Mouse (Mus musculus): Measurements from ENCODE around the gene Olfr311. TPM values are rescaled to one million over a fixed set of nuclear protein-coding genes. Genes with fewer than 3 reads are reported as not detected.
A peak's percentile ranks its signal among the peaks of the same experiment; 100 is the strongest.

The Olfr311 gene
- polyA plus RNA-seq, 1 experiment from 2014 or later: not detected

DNA sequence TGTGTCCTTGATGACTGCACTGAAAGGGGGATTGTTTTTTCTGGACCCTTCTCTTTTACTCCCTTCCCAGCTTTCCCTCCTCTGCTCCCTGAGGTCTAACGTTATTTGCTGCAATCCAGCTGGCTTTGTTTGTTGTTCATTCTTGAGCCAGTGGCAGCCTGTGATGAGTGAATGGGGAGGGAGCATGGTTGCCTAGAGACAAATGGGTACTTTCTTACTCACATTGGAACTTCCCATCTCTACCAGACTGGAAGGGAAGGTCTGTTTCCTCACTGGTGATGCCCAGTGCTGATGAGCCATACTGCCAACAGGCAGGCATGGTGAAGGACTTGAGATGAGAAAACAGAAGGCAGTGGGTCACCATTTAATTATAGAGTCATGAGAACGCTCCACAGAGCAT, 10.7 kb downstream of the Olfr311 start:
- H3K9ac ChIP-seq (replicated peaks; ENCODE audit: low read length): no peak overlapping the region
- no peak for DNase-seq
- peaks cover 41% of the 10 kb centered on the region for H3K36me3 ChIP-seq (ENCODE audit: control insufficient read depth, insufficient read depth, low read length)
- 77% methylated on average over 2 of the region's 2 CpGs for WGBS
- no peak overlapping the region for H3K4me2 ChIP-seq (ENCODE audit: low read length)
- H3K4me3 ChIP-seq (replicated peaks; ENCODE audit: low read depth, low read length): no peak overlapping the region
- H3K27ac ChIP-seq (replicated peaks; ENCODE audit: low read depth, low read length): no peak overlapping the region
- no peaks in the 10 kb centered on the region for H3K9me3 ChIP-seq (ENCODE audit: control insufficient read depth, low read length)
- no peak for ATAC-seq (ENCODE audit: low FRiP score, low TSS enrichment)
- H3K27me3 ChIP-seq (ENCODE audit: control insufficient read depth, insufficient read depth, low read length): no peaks in the 10 kb centered on the region
- peaks cover 6% of the 10 kb centered on the region; the same call in 1 of the 2 replicates for H3K4me1 ChIP-seq (ENCODE audit: control insufficient read depth, insufficient read depth, low read length)

DNA sequence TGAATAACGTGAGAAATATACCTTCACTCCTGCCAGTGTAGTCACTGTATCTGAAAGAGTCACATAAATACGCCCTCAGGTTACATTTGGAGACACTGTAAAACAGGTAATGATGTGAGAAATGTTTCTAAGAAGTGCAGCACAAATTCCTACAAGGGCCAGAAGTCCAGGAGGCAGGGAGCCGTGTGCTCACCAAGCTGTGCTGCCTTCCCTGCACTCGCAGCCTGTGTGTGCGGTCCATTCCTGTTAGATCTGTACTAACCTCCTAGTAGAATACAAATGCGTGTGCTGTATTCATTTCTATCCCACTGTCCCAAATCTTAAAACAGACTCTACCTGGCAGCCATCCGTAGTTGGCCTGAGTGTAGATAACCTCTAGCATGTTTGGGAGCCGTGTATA, 21.7 kb downstream of the Olfr311 start:
- no peaks in the 10 kb centered on the region for H3K4me1 ChIP-seq (ENCODE audit: control insufficient read depth, insufficient read depth, low read length)
- no peak overlapping the region for H3K4me3 ChIP-seq (replicated peaks; ENCODE audit: low read depth, low read length)
- peaks cover 14% of the 10 kb centered on the region for H3K9me3 ChIP-seq (ENCODE audit: control insufficient read depth, low read length)
- peaks cover 52% of the 10 kb centered on the region for H3K36me3 ChIP-seq (ENCODE audit: control insufficient read depth, insufficient read depth, low read length)
- DNase-seq: no peak
- no peak overlapping the region for H3K4me2 ChIP-seq (ENCODE audit: low read length)
- 97% methylated on average over 8 of the region's 8 CpGs for WGBS
- no peak for ATAC-seq (ENCODE audit: low FRiP score, low TSS enrichment)
- H3K27ac ChIP-seq (replicated peaks; ENCODE audit: low read depth, low read length): no peak overlapping the region
- no peaks in the 10 kb centered on the region for H3K27me3 ChIP-seq (ENCODE audit: control insufficient read depth, insufficient read depth, low read length)
- no peak overlapping the region for H3K9ac ChIP-seq (replicated peaks; ENCODE audit: low read length)

DNA sequence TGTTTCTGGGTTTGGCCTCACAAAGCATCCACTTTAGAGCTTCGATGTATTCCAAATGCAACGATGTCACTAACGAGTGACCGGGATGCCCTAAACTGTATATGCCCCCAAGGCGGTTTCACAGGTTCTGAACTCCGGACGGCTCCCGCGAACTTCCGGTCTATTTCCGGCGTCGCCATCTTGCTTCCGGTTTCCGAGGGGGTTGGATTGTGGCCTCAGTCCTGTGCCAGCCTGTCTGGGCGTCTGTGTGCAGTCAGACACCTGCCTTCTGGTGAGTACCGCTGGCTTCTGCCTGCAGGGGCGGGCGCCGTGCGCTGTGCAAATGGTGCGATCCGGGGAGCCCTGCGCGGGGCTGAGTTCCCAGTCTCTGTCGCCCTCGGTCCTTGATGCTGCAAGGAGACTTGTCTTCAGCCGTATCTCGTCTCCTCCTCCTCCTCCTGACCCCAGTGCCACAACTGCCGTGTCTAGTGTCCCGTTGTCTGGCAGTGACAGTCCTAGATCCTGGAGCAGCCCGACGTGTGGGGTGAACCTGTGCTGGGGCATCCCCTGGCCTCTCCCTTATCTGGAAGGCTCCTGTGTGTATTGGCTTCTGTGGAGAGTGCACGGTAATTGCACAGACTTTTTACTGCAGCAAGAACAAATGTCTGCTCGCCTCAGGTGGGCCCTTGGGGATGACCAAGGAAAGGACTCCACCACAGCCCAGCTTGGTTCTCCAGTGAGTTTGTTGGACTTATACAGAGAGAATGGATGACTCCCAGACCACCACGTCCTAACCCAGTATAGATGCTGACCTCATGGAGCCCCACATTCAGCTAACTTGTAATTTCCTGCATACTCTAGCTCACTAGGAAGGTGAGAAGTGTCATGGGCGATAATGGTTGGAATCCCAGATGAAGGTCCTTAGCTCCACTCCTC, 28.2 kb downstream of the Olfr311 start, which contains the start of gene 2810021J22Rik:
Gene 2810021J22Rik (plus strand): TSS at position 178 of the 915 bp plus-strand sequence.
- peak within 1 kb of the TSS; percentile 84 for H3K9ac ChIP-seq (replicated peaks; ENCODE audit: low read length)
- WGBS: 7% methylated on average over 37 of the region's 37 CpGs
- no peaks in the 10 kb centered on the region for H3K27me3 ChIP-seq (ENCODE audit: control insufficient read depth, insufficient read depth, low read length)
- H3K36me3 ChIP-seq (ENCODE audit: control insufficient read depth, insufficient read depth, low read length): peaks cover 33% of the 10 kb centered on the region
- 0 out of 2 replicates have a peak, but pooled peaks cover 8% of the 10 kb centered on the region for H3K4me1 ChIP-seq (ENCODE audit: control insufficient read depth, insufficient read depth, low read length)
- H3K4me2 ChIP-seq (ENCODE audit: low read length): peak within 1 kb of the TSS; percentile 84
- ATAC-seq (ENCODE audit: low FRiP score, low TSS enrichment) (peak; percentile 84), DNase-seq (peak; percentile 91)
- peak within 1 kb of the TSS; percentile 70 for H3K4me3 ChIP-seq (replicated peaks; ENCODE audit: low read depth, low read length)
- no peaks in the 10 kb centered on the region for H3K9me3 ChIP-seq (ENCODE audit: control insufficient read depth, low read length)
- H3K27ac ChIP-seq (replicated peaks; ENCODE audit: low read depth, low read length): peak within 1 kb of the TSS; percentile 89

DNA sequence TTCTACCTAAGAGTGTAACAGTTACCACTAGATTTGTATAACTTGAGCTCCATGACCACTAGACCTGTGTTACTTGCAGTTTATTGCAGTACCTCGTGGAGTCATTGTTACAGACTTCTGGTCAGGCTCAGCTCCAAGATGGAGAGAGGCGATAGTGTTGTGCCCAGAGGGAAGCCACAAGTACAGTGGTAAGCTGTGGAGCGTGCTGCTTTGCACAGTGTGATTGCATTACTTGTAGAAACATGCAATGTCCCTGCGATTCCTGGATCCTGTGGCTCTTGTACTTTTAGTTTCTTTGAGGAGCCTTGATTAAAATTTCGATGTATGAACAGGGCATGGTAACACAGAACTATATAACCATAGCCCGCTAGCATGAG, 28.9 kb downstream of the Olfr311 start:
- no peaks in the 10 kb centered on the region for H3K27me3 ChIP-seq (ENCODE audit: control insufficient read depth, insufficient read depth, low read length)
- H3K9me3 ChIP-seq (ENCODE audit: control insufficient read depth, low read length): no peaks in the 10 kb centered on the region
- 87% methylated on average over 6 of the region's 6 CpGs for WGBS
- H3K36me3 ChIP-seq (ENCODE audit: control insufficient read depth, insufficient read depth, low read length): peaks cover 33% of the 10 kb centered on the region
- peak overlapping the region; percentile 70 for H3K4me3 ChIP-seq (replicated peaks; ENCODE audit: low read depth, low read length)
- 0 out of 2 replicates have a peak, but pooled peaks cover 8% of the 10 kb centered on the region for H3K4me1 ChIP-seq (ENCODE audit: control insufficient read depth, insufficient read depth, low read length)
- DNase-seq: no peak
- peak overlapping the region; percentile 84 for H3K4me2 ChIP-seq (ENCODE audit: low read length)
- ATAC-seq (ENCODE audit: low FRiP score, low TSS enrichment): no peak
- no peak overlapping the region for H3K27ac ChIP-seq (replicated peaks; ENCODE audit: low read depth, low read length)
- no peak overlapping the region; the same call in 1 of the 2 replicates for H3K9ac ChIP-seq (replicated peaks; ENCODE audit: low read length)

DNA sequence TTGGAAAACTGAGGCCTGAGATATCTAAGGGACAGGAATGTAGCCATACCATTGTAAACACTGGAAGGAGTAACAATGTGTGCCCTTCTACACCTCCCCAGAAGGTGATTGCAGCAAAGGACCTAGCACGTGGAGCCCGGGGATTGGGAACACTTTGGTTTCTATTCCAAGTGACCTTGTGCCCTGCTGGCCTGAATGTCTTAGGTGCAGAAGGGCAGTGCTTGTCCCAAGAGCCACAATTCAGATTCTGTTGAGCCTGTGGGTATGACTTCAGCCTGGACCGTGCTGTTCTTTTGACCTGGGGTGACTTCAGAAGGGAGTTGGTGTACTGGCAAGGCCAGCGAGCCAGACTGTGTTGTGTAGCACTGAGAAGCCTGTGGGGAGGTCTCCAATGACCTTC, 31.9 kb downstream of the Olfr311 start:
- no peaks in the 10 kb centered on the region for H3K27me3 ChIP-seq (ENCODE audit: control insufficient read depth, insufficient read depth, low read length)
- H3K36me3 ChIP-seq (ENCODE audit: control insufficient read depth, insufficient read depth, low read length): peaks cover 42% of the 10 kb centered on the region
- WGBS: 94% methylated on average over 4 of the region's 4 CpGs
- DNase-seq (no peak), ATAC-seq (ENCODE audit: low FRiP score, low TSS enrichment) (no peak)
- H3K4me3 ChIP-seq (replicated peaks; ENCODE audit: low read depth, low read length): no peak overlapping the region
- H3K4me1 ChIP-seq (ENCODE audit: control insufficient read depth, insufficient read depth, low read length): 0 out of 2 replicates have a peak, but pooled peaks cover 8% of the 10 kb centered on the region
- no peaks in the 10 kb centered on the region for H3K9me3 ChIP-seq (ENCODE audit: control insufficient read depth, low read length)
- no peak overlapping the region for H3K27ac ChIP-seq (replicated peaks; ENCODE audit: low read depth, low read length)
- no peak overlapping the region for H3K4me2 ChIP-seq (ENCODE audit: low read length)
- no peak overlapping the region for H3K9ac ChIP-seq (replicated peaks; ENCODE audit: low read length)

DNA sequence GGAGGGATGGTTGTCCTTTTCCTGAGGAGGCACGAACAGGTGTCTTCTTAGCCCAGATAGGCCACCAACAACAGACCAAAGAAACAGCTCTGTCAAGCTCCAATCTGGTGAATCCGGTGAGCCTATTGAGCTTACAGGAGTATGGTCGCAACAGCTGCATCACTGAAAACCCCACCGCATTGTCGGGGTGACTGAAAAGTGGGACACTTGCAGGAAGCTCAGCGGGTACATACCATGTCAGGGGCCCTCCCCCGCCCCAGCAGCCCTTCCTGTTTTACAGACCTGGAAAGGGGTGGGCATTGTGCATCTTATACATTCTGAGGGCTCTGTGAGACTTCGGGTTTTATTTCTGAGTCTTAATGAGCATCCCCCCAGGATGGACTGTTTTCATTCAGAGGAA, 44.7 kb downstream of the Olfr311 start:
- H3K27ac ChIP-seq (replicated peaks; ENCODE audit: low read depth, low read length): no peak overlapping the region
- H3K27me3 ChIP-seq (ENCODE audit: control insufficient read depth, insufficient read depth, low read length): no peaks in the 10 kb centered on the region
- H3K4me1 ChIP-seq (ENCODE audit: control insufficient read depth, insufficient read depth, low read length): no peaks in the 10 kb centered on the region
- no peak for ATAC-seq (ENCODE audit: low FRiP score, low TSS enrichment)
- WGBS: 86% methylated on average over 8 of the region's 8 CpGs
- H3K9me3 ChIP-seq (ENCODE audit: control insufficient read depth, low read length): no peaks in the 10 kb centered on the region
- H3K36me3 ChIP-seq (ENCODE audit: control insufficient read depth, insufficient read depth, low read length): peaks cover 53% of the 10 kb centered on the region
- H3K4me2 ChIP-seq (ENCODE audit: low read length): no peak overlapping the region
- no peak for DNase-seq
- no peak overlapping the region for H3K9ac ChIP-seq (replicated peaks; ENCODE audit: low read length)
- no peak overlapping the region for H3K4me3 ChIP-seq (replicated peaks; ENCODE audit: low read depth, low read length)

DNA sequence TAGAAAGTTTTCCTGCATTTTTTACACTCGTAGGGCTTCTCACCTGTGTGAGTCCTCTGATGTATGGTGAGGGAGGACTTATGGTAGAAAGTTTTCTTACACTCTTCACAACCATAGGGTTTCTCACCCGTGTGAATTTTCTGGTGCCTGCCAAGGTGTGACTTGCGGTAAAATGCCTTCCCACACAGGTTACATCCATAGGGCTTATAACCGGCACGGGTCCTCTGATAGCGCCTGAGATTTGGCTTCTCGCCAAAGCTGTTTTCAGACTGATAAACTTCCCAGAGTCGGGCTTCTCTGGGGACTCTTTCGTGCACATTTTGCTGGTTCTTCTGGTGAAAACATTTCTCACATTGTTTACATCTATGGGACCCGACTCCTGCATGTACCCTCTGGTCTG, 51.5 kb downstream of the Olfr311 start:
- ATAC-seq (ENCODE audit: low FRiP score, low TSS enrichment): no peak
- H3K27ac ChIP-seq (replicated peaks; ENCODE audit: low read depth, low read length): no peak overlapping the region
- 93% methylated on average over 10 of the region's 10 CpGs for WGBS
- no peak for DNase-seq
- H3K4me2 ChIP-seq (ENCODE audit: low read length): no peak overlapping the region
- peaks cover 58% of the 10 kb centered on the region for H3K36me3 ChIP-seq (ENCODE audit: control insufficient read depth, insufficient read depth, low read length)
- H3K27me3 ChIP-seq (ENCODE audit: control insufficient read depth, insufficient read depth, low read length): no peaks in the 10 kb centered on the region
- no peak overlapping the region for H3K9ac ChIP-seq (replicated peaks; ENCODE audit: low read length)
- no peak overlapping the region for H3K4me3 ChIP-seq (replicated peaks; ENCODE audit: low read depth, low read length)
- no peaks in the 10 kb centered on the region for H3K4me1 ChIP-seq (ENCODE audit: control insufficient read depth, insufficient read depth, low read length)
- no peaks in the 10 kb centered on the region for H3K9me3 ChIP-seq (ENCODE audit: control insufficient read depth, low read length)

All from midbrain, embryonic 14.5 days (tissue).